Mouse (Mus musculus): ENCODE results near the gene Dcaf11. TPM values are rescaled to one million over a fixed set of nuclear protein-coding genes. Genes with fewer than 3 reads are reported as not detected.

The Dcaf11 gene
- polyA plus RNA-seq, 1 experiment from 2014 or later, result 72.1 TPM

- H3K9ac ChIP-seq (ENCODE audit: low read depth, low read length), result peak within 1 kb of the TSS; percentile 85
- peaks cover 9% of the 10 kb centered on the region; the same call in 1 of the 2 replicates for H3K36me3 ChIP-seq (ENCODE audit: control insufficient read depth, insufficient read depth, low read length)
- H3K9me3 ChIP-seq (ENCODE audit: control insufficient read depth, low read length), result no peaks in the 10 kb centered on the region
- peak within 1 kb of the TSS; percentile 99 for H3K27ac ChIP-seq (ENCODE audit: low read depth, low read length)
- DNase-seq (ENCODE audit: low spot score) (peak; percentile 98), ATAC-seq (replicated peaks; ENCODE audit: low FRiP score) (peak; percentile 91)
- peaks cover 24% of the 10 kb centered on the region for H3K4me1 ChIP-seq (replicated peaks; ENCODE audit: control insufficient read depth, insufficient read depth, low read length)
- no peaks in the 10 kb centered on the region for H3K27me3 ChIP-seq (replicated peaks; ENCODE audit: control insufficient read depth, insufficient read depth, low read length)
- H3K4me3 ChIP-seq (ENCODE audit: low read depth, low read length), result peak within 1 kb of the TSS; percentile 68
- peak within 1 kb of the TSS; percentile 92 for H3K4me2 ChIP-seq
- WGBS, result under 1% methylated on average over 51 of the region's 51 CpGs
These were observed 632 bp downstream of the Dcaf11 start, which contains the start of gene A730061H03Rik for GRCm38 (mm10) chr14:55560202-55561073. Gene A730061H03Rik, minus strand, starts transcription at chr14:55560406.

DNA sequence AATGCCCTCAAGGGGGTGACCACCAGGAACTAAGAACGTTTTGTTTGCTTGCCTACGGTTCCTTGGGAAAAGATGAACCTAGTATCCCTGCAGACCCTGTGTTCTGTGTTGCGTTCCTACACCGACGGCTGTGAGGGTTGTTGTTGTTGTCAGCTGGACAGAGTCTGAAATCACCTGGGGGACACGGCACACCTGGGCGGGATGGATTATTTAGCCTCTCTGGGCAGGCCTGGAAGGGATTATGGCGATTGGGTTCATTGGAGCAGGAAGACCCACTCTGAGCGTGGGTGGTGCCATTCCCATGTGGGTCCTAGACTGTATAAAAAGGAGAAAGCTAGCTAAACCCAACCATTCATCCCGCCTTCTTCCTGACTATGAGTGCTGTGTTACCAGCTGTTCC lies 2.1 kb downstream of the Dcaf11 start:
- 87% methylated on average over 10 of the region's 10 CpGs for WGBS
- Histone ChIP-seq H3K4me3 (ENCODE audit: low read depth, low read length) (peak overlapping the region; percentile 68; the same call in 1 of the 2 replicates), H3K9ac (ENCODE audit: low read depth, low read length) (no peak overlapping the region), H3K27ac (ENCODE audit: low read depth, low read length) (no peak overlapping the region), H3K4me2 (no peak overlapping the region; the same call in 1 of the 2 replicates), H3K27me3 (replicated peaks; ENCODE audit: control insufficient read depth, insufficient read depth, low read length) (no peaks in the 10 kb centered on the region), H3K36me3 (ENCODE audit: control insufficient read depth, insufficient read depth, low read length) (peaks cover 24% of the 10 kb centered on the region), H3K9me3 (ENCODE audit: control insufficient read depth, low read length) (no peaks in the 10 kb centered on the region), H3K4me1 (replicated peaks; ENCODE audit: control insufficient read depth, insufficient read depth, low read length) (peaks cover 19% of the 10 kb centered on the region)
- no peak for ATAC-seq (replicated peaks; ENCODE audit: low FRiP score)
- DNase-seq (ENCODE audit: low spot score), result no peak

DNA sequence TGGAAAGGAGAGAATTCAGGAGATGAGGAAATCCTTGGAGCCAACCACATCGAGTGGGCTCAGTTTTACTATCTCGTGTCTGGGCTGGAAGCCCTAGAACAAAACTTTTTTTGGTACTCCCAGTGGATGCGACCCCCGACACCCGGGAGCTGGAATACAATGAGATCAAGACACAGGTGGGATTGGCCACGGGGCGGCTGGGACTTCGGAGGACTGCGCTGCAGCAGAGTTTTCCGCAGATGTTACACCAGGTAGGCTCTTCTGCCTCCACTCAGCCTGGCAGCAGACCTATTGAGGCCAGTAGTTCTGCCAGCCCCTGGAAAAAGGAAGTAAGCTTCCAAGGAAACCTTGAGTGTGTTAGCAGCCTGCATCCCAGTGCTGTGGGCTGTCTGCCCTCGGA lies 3.4 kb downstream of the Dcaf11 start:
- H3K9ac ChIP-seq (ENCODE audit: low read depth, low read length), result no peak overlapping the region
- H3K36me3 ChIP-seq (ENCODE audit: control insufficient read depth, insufficient read depth, low read length), result peaks cover 31% of the 10 kb centered on the region
- no peaks in the 10 kb centered on the region for H3K9me3 ChIP-seq (ENCODE audit: control insufficient read depth, low read length)
- H3K4me1 ChIP-seq (replicated peaks; ENCODE audit: control insufficient read depth, insufficient read depth, low read length), result peaks cover 12% of the 10 kb centered on the region
- no peak overlapping the region for H3K4me3 ChIP-seq (ENCODE audit: low read depth, low read length)
- H3K4me2 ChIP-seq, result no peak overlapping the region
- no peak for ATAC-seq (replicated peaks; ENCODE audit: low FRiP score)
- 85% methylated on average over 11 of the region's 11 CpGs for WGBS
- no peak for DNase-seq (ENCODE audit: low spot score)
- H3K27ac ChIP-seq (ENCODE audit: low read depth, low read length), result no peak overlapping the region
- H3K27me3 ChIP-seq (replicated peaks; ENCODE audit: control insufficient read depth, insufficient read depth, low read length), result no peaks in the 10 kb centered on the region

GRCm38 (mm10) chr14:55565748-55566147 lies 5.9 kb downstream of the Dcaf11 start:
- ATAC-seq (replicated peaks; ENCODE audit: low FRiP score), result no peak
- H3K36me3 ChIP-seq (ENCODE audit: control insufficient read depth, insufficient read depth, low read length), result peaks cover 42% of the 10 kb centered on the region

DNA sequence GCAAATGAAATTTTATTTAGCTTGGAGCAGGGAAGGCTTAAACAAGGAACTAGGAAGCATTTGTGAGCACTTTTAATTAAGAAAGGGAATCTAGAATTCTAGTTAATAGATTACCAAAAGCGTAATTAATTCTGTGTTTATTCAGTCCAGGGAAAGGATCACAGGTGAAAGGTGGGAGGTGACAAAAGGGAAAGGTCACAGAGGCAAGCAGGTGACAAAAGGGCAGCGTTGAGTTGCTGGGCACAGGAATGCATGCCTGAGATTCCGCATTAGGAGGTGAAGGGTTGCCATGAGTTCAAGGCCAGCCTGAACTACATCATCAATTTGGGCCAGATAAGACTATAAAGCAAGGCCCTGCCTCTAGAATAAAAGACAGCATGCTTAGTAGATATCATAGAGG lies 7.7 kb downstream of the Dcaf11 start:
- Histone ChIP-seq H3K4me3 (ENCODE audit: low read depth, low read length) (no peak overlapping the region), H3K9ac (ENCODE audit: low read depth, low read length) (no peak overlapping the region), H3K9me3 (ENCODE audit: control insufficient read depth, low read length) (no peaks in the 10 kb centered on the region), H3K27ac (ENCODE audit: low read depth, low read length) (no peak overlapping the region), H3K36me3 (ENCODE audit: control insufficient read depth, insufficient read depth, low read length) (peaks cover 42% of the 10 kb centered on the region), H3K27me3 (replicated peaks; ENCODE audit: control insufficient read depth, insufficient read depth, low read length) (no peaks in the 10 kb centered on the region), H3K4me1 (replicated peaks; ENCODE audit: control insufficient read depth, insufficient read depth, low read length) (no peaks in the 10 kb centered on the region), H3K4me2 (no peak overlapping the region)
- ATAC-seq (replicated peaks; ENCODE audit: low FRiP score) (no peak), DNase-seq (ENCODE audit: low spot score) (no peak)
- WGBS, result 87% methylated on average over 3 of the region's 3 CpGs

More at GRCm38 (mm10) chr14:55565748-55566147, 5.9 kb downstream of the Dcaf11 start:
- H3K9me3 ChIP-seq (ENCODE audit: control insufficient read depth, low read length), result no peaks in the 10 kb centered on the region
- H3K4me3 ChIP-seq (ENCODE audit: low read depth, low read length), result no peak overlapping the region
- WGBS, result 83% methylated on average over 3 of the region's 3 CpGs
- no peak overlapping the region for H3K27ac ChIP-seq (ENCODE audit: low read depth, low read length)
- H3K4me2 ChIP-seq, result no peak overlapping the region
- H3K9ac ChIP-seq (ENCODE audit: low read depth, low read length), result no peak overlapping the region
- peaks cover 7% of the 10 kb centered on the region for H3K4me1 ChIP-seq (replicated peaks; ENCODE audit: control insufficient read depth, insufficient read depth, low read length)
- DNase-seq (ENCODE audit: low spot score), result no peak
- no peaks in the 10 kb centered on the region for H3K27me3 ChIP-seq (replicated peaks; ENCODE audit: control insufficient read depth, insufficient read depth, low read length)

GRCm38 (mm10) chr14:55570588-55570987 lies 10.8 kb downstream of the Dcaf11 start:
- Histone ChIP-seq H3K27me3 (replicated peaks; ENCODE audit: control insufficient read depth, insufficient read depth, low read length) (no peaks in the 10 kb centered on the region), H3K9ac (ENCODE audit: low read depth, low read length) (no peak overlapping the region), H3K4me2 (no peak overlapping the region), H3K27ac (ENCODE audit: low read depth, low read length) (no peak overlapping the region), H3K4me3 (ENCODE audit: low read depth, low read length) (no peak overlapping the region), H3K4me1 (replicated peaks; ENCODE audit: control insufficient read depth, insufficient read depth, low read length) (peaks cover 4% of the 10 kb centered on the region; the same call in 1 of the 2 replicates), H3K9me3 (ENCODE audit: control insufficient read depth, low read length) (no peaks in the 10 kb centered on the region), H3K36me3 (ENCODE audit: control insufficient read depth, insufficient read depth, low read length) (peaks cover 31% of the 10 kb centered on the region)
- ATAC-seq (replicated peaks; ENCODE audit: low FRiP score) (no peak), DNase-seq (ENCODE audit: low spot score) (no peak)
- 83% methylated on average over 2 of the region's 2 CpGs for WGBS

DNA sequence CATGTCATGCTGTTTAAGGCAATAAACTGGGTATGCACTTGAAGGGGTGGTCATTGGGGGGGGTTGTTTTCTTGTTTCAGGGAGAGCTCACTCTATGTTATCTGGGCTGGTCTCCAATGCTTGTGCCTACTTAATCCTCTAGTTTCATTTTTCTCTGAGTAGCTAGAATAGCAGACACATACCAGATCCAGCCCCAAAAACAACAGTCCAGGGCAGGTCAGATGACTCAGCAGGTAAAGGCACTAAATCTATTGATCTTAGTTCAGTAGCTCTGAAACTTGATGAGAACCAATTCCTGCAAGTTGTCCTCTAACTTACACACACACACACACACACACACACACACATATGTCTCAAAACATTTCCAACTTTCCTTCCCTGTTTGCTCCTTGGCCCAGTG lies 12.0 kb downstream of the Dcaf11 start:
- H3K4me3 ChIP-seq (ENCODE audit: low read depth, low read length), result no peak overlapping the region
- H3K9me3 ChIP-seq (ENCODE audit: control insufficient read depth, low read length), result no peaks in the 10 kb centered on the region
- DNase-seq (ENCODE audit: low spot score), result no peak
- no peak overlapping the region for H3K4me2 ChIP-seq
- H3K27me3 ChIP-seq (replicated peaks; ENCODE audit: control insufficient read depth, insufficient read depth, low read length), result no peaks in the 10 kb centered on the region
- no peak overlapping the region for H3K9ac ChIP-seq (ENCODE audit: low read depth, low read length)
- H3K27ac ChIP-seq (ENCODE audit: low read depth, low read length), result no peak overlapping the region
- H3K4me1 ChIP-seq (replicated peaks; ENCODE audit: control insufficient read depth, insufficient read depth, low read length), result peaks cover 4% of the 10 kb centered on the region; the same call in 1 of the 2 replicates
- H3K36me3 ChIP-seq (ENCODE audit: control insufficient read depth, insufficient read depth, low read length), result peaks cover 19% of the 10 kb centered on the region
- ATAC-seq (replicated peaks; ENCODE audit: low FRiP score), result no peak

GRCm38 (mm10) chr14:55575302-55575701 lies 15.5 kb downstream of the Dcaf11 start, which contains the start of gene Fitm1:
Gene Fitm1, plus strand, starts transcription at chr14:55575617.
- H3K4me2 ChIP-seq, result peak within 1 kb of the TSS; percentile 4; the same call in 1 of the 2 replicates
- no peaks in the 10 kb centered on the region; the same call in 1 of the 2 replicates for H3K36me3 ChIP-seq (ENCODE audit: control insufficient read depth, insufficient read depth, low read length)
- H3K9ac ChIP-seq (ENCODE audit: low read depth, low read length), result peak within 1 kb of the TSS; percentile 7; the same call in 1 of the 2 replicates
- no peaks in the 10 kb centered on the region for H3K9me3 ChIP-seq (ENCODE audit: control insufficient read depth, low read length)
- DNase-seq (ENCODE audit: low spot score), result no peak
- no peak within 1 kb of the TSS for H3K4me3 ChIP-seq (ENCODE audit: low read depth, low read length)
- no peak for ATAC-seq (replicated peaks; ENCODE audit: low FRiP score)
- no peaks in the 10 kb centered on the region for H3K27me3 ChIP-seq (replicated peaks; ENCODE audit: control insufficient read depth, insufficient read depth, low read length)
- WGBS, result 53% methylated on average over 8 of the region's 8 CpGs
- peaks cover 12% of the 10 kb centered on the region; the same call in 1 of the 2 replicates for H3K4me1 ChIP-seq (replicated peaks; ENCODE audit: control insufficient read depth, insufficient read depth, low read length)
- no peak within 1 kb of the TSS for H3K27ac ChIP-seq (ENCODE audit: low read depth, low read length)
